Mouse (Mus musculus) heart, embryonic 14.5 days (tissue): ENCODE results near the gene Wdr66. TPM values are rescaled to one million over a fixed set of nuclear protein-coding genes. Genes with fewer than 3 reads are reported as not detected.

Experiments used
- ATAC-seq: fragments of 200-750 bp; cut with Nextera tagmentation; 2 replicates; pipeline ENCODE4 v1.8.0; 2017; ENCODE audit warnings: low read depth, moderate TSS enrichment; ENCODE audit not compliant: insufficient number of reproducible peaks, insufficient read depth, low FRiP score
- H3K27ac ChIP-seq, 2 experiments: fragments of 200-500 bp in 1 of 2; fragments of 300-500 bp in 1 of 2; sonication (generic) in 1 of 2; replicated peaks in 1 of 2; 2 replicates each; pipeline ENCODE4 v1.5.1; 2012 to 2014; ENCODE audit warnings: low read depth in 2 of 2, low read length in 2 of 2, control low read depth in 1 of 2, mild to moderate bottlenecking in 1 of 2, mixed read lengths in 1 of 2; ENCODE audit not compliant: control insufficient read depth in 1 of 2, insufficient read depth in 1 of 2
- H3K27me3 ChIP-seq: fragments of 300-500 bp; sonication (generic); 2 replicates; pipeline ENCODE4 v1.6.1; 2014; ENCODE audit warnings: mild to moderate bottlenecking, low read length, control low read depth; ENCODE audit not compliant: control insufficient read depth, insufficient read depth
- H3K36me3 ChIP-seq: fragments of 300-500 bp; sonication (generic); 2 replicates; pipeline ENCODE4 v1.6.1; 2014; ENCODE audit warnings: mild to moderate bottlenecking, control low read depth, low read length, mixed read lengths; ENCODE audit not compliant: control insufficient read depth, insufficient read depth
- H3K4me1 ChIP-seq, 2 experiments: fragments of 200-500 bp in 1 of 2; fragments of 300-500 bp in 1 of 2; sonication (generic) in 1 of 2; 2 replicates each; pipeline ENCODE4 v1.6.1; 2012 to 2014; ENCODE audit warnings: low read length in 2 of 2, control low read depth in 1 of 2, mixed read lengths in 1 of 2; ENCODE audit not compliant: control insufficient read depth in 2 of 2, insufficient read depth in 2 of 2
- H3K4me2 ChIP-seq: fragments of 300-500 bp; sonication (generic); 2 replicates; pipeline ENCODE4 v1.6.1; 2014; ENCODE audit warnings: mild to moderate bottlenecking, low read length
- H3K4me3 ChIP-seq, 2 experiments: fragments of 200-500 bp in 1 of 2; fragments of 300-500 bp in 1 of 2; sonication (generic) in 1 of 2; 2 replicates each; pipeline ENCODE4 v1.5.1; 2012 to 2014; ENCODE audit warnings: low read length in 2 of 2, mild to moderate bottlenecking in 2 of 2, control low read depth in 1 of 2, low read depth in 1 of 2, moderate library complexity in 1 of 2; ENCODE audit not compliant: control insufficient read depth in 1 of 2, insufficient read depth in 1 of 2
- H3K9ac ChIP-seq: fragments of 300-500 bp; sonication (generic); 2 replicates; pipeline ENCODE4 v1.6.1; 2014; ENCODE audit warnings: mild to moderate bottlenecking, low read length
- H3K9me3 ChIP-seq: fragments of 300-500 bp; sonication (generic); 2 replicates; pipeline ENCODE4 v1.6.1; 2016; ENCODE audit warnings: low read length, control low read depth; ENCODE audit not compliant: control insufficient read depth
- WGBS: fragments of 180-500 bp; shearing (Covaris S2); extraction: QIAGEN DNeasy Blood & Tissue Kit; methylation state at CpG from one replicate; pipeline ENCODE4 v1.1.7; 2014; 5-methylcytosine and 5-hydroxymethylcytosine counted together
- polyA plus RNA-seq: library from polyadenylated mRNA; unstranded; fragments of >200 nt; fragmentation: Nextera tagmentation; extraction: Ambion mirVana; gene quantifications from 2 replicates; pipeline ENCODE4 v1.2.1, GENCODE M21; 2014

Wdr66 gene
- polyA plus RNA-seq, 1 experiment from 2014 or later: 2.0 TPM

- peak overlapping the region; percentile 91 to 99 for H3K4me3 ChIP-seq
- 3% methylated on average over 22 of the region's 22 CpGs for WGBS
- no peaks in the 10 kb centered on the region for H3K27me3 ChIP-seq
- H3K36me3 ChIP-seq: no peaks in the 10 kb centered on the region
- no peaks in the 10 kb centered on the region for H3K9me3 ChIP-seq
- H3K4me1 ChIP-seq: peaks cover 23 to 39% of the 10 kb centered on the region in 2 experiments
- peak; percentile 6; the same call in 1 of the 2 replicates for ATAC-seq
- peak overlapping the region; percentile 98 to 99 for H3K27ac ChIP-seq
- peak overlapping the region; percentile 96 for H3K9ac ChIP-seq
- peak overlapping the region; percentile 92 for H3K4me2 ChIP-seq
These were observed 94.2 kb downstream of the Wdr66 start for GRCm38 (mm10) chr5:123345853-123346654.

- 73% methylated on average over 7 of the region's 7 CpGs for WGBS
- Histone ChIP-seq H3K4me3 (peak overlapping the region; percentile 91 to 99), H3K4me1 (peaks cover 27 to 40% of the 10 kb centered on the region in 2 experiments), H3K27me3 (no peaks in the 10 kb centered on the region), H3K4me2 (peak overlapping the region; percentile 92), H3K27ac (peak overlapping the region; percentile 98 to 99), H3K9ac (peak overlapping the region; percentile 96), H3K9me3 (no peaks in the 10 kb centered on the region), H3K36me3 (no peaks in the 10 kb centered on the region)
- ATAC-seq: no peak
These were observed 94.9 kb downstream of the Wdr66 start for GRCm38 (mm10) chr5:123346701-123347270.

- no peak for ATAC-seq
- no peak overlapping the region for H3K9ac ChIP-seq
- H3K27ac ChIP-seq: no peak overlapping the region
- no peaks in the 10 kb centered on the region for H3K36me3 ChIP-seq
- no peaks in the 10 kb centered on the region for H3K9me3 ChIP-seq
- H3K27me3 ChIP-seq: no peaks in the 10 kb centered on the region
- H3K4me1 ChIP-seq: peaks cover 30 to 42% of the 10 kb centered on the region in 2 experiments
- no peak overlapping the region for H3K4me3 ChIP-seq
- H3K4me2 ChIP-seq: no peak overlapping the region
- WGBS: 87% methylated on average over 2 of the region's 2 CpGs
These were observed 96.1 kb downstream of the Wdr66 start for GRCm38 (mm10) chr5:123347985-123348384.

GRCm38 (mm10) chr5:123350386-123350785 lies 98.5 kb downstream of the Wdr66 start:
- Histone ChIP-seq H3K27ac (peak overlapping the region in 1 of 2 experiments; percentile 41; a peak in 1 of 4 replicates), H3K9me3 (no peaks in the 10 kb centered on the region), H3K9ac (no peak overlapping the region), H3K36me3 (peaks cover 10% of the 10 kb centered on the region), H3K4me1 (peaks cover 32 to 45% of the 10 kb centered on the region in 2 experiments), H3K4me3 (no peak overlapping the region), H3K4me2 (no peak overlapping the region), H3K27me3 (no peaks in the 10 kb centered on the region)
- ATAC-seq: no peak
- 30% methylated on average over 10 of the region's 10 CpGs for WGBS

GRCm38 (mm10) chr5:123355918-123356317 lies 104.0 kb downstream of the Wdr66 start:
- Histone ChIP-seq H3K27ac (no peak overlapping the region), H3K9ac (no peak overlapping the region), H3K36me3 (peaks cover 65% of the 10 kb centered on the region), H3K9me3 (no peaks in the 10 kb centered on the region), H3K27me3 (no peaks in the 10 kb centered on the region), H3K4me2 (no peak overlapping the region), H3K4me3 (no peak overlapping the region), H3K4me1 (peaks cover 11% of the 10 kb centered on the region in 2 experiments)
- 72% methylated on average over 11 of the region's 11 CpGs for WGBS
- no peak for ATAC-seq

- ATAC-seq: no peak
- Histone ChIP-seq H3K27ac (no peak overlapping the region), H3K4me1 (peaks cover 7 to 9% of the 10 kb centered on the region in 2 experiments), H3K4me3 (no peak overlapping the region), H3K9ac (no peak overlapping the region), H3K36me3 (peaks cover 78% of the 10 kb centered on the region), H3K9me3 (no peaks in the 10 kb centered on the region), H3K4me2 (no peak overlapping the region), H3K27me3 (no peaks in the 10 kb centered on the region)
- 93% methylated on average over 4 of the region's 4 CpGs for WGBS
These were observed 105.4 kb downstream of the Wdr66 start for GRCm38 (mm10) chr5:123357253-123357652.

- Histone ChIP-seq H3K4me2 (no peak overlapping the region), H3K4me1 (peaks cover 8 to 12% of the 10 kb centered on the region in 2 experiments), H3K4me3 (no peak overlapping the region), H3K27me3 (no peaks in the 10 kb centered on the region), H3K9me3 (no peaks in the 10 kb centered on the region), H3K36me3 (peaks cover 91% of the 10 kb centered on the region), H3K27ac (no peak overlapping the region), H3K9ac (no peak overlapping the region)
- 91% methylated on average over 6 of the region's 6 CpGs for WGBS
- ATAC-seq: no peak
These were observed 107.5 kb downstream of the Wdr66 start for GRCm38 (mm10) chr5:123359431-123359830.
